8 mouse cellular contexts compared by ENCODE assay signal in the genomic region with DNA sequence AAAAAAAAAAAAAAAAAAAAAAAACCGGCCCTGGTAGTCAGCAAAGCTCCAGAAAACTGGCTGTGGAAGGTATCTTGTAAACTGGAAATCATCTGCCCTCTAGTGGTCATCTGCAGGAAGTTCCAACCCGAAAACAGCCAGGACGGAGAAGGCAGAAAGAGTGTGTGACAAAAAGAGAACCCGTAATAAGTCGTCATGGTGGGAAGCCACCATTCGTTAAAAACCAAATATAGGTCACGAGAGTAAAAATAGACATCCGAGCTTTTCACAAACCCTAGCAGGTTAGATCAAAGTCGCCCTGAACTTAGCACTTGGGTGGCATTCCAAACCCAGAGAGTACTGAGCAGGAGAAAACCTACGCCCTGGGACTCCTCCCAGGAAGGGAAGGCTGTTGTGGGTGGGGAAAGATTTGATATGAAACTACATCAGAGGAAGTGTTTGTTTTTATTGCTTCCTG. TPM values are rescaled to one million over a fixed set of nuclear protein-coding genes. Genes with fewer than 3 reads are reported as not detected.
DNase-seq lines count a peak whose midpoint lies in the region; ATAC-seq and TF ChIP-seq lines count a peak whose summit lies in the region.

No protein-coding gene starts in this region.

- H3K27me3 ChIP-seq in MEL (ENCODE audit: control insufficient read depth in 1 of 2, insufficient read depth in 2 of 2, low read length in 2 of 2) = no peaks in the 10 kb centered on the region
- H3K27me3 ChIP-seq in forebrain, embryonic 10.5 days (ENCODE audit: poor library complexity, severe bottlenecking) = 0 out of 2 replicates have a peak, but pooled peaks cover 5% of the 10 kb centered on the region
- H3K27me3 ChIP-seq in heart, postnatal 0 days (ENCODE audit: control insufficient read depth, insufficient read depth, low read length) = no peaks in the 10 kb centered on the region
- H3K27me3 ChIP-seq in liver, embryonic 16.5 days (ENCODE audit: control insufficient read depth, insufficient read depth, low read depth, low read length) = no peaks in the 10 kb centered on the region
- no peaks in the 10 kb centered on the region for H3K27me3 ChIP-seq in neural tube, embryonic 11.5 days (ENCODE audit: control insufficient read depth, insufficient read depth, low read length)

- peak; percentile 75 for ATAC-seq in heart, postnatal 0 days (ENCODE audit: insufficient read depth, low read depth)
- ATAC-seq in liver, embryonic 16.5 days (ENCODE audit: low read depth) = no peak
- ATAC-seq in neural tube, embryonic 11.5 days (ENCODE audit: insufficient read depth, low FRiP score, low TSS enrichment) = no peak

- peak overlapping the region; percentile 66 for H3K4me2 ChIP-seq in heart, postnatal 0 days (ENCODE audit: low read depth, low read length)
- H3K4me2 ChIP-seq in liver, embryonic 16.5 days (ENCODE audit: low read depth, low read length) = 0 out of 2 replicates have a peak overlapping the region, but pooled peaks have one; percentile 30
- H3K4me2 ChIP-seq in neural tube, embryonic 11.5 days (ENCODE audit: low read depth) = no peak overlapping the region

- no peaks in the 10 kb centered on the region for H3K9me3 ChIP-seq in MEL (replicated peaks; ENCODE audit: insufficient read depth, low read length)
- H3K9me3 ChIP-seq in forebrain, embryonic 10.5 days = no peaks in the 10 kb centered on the region
- H3K9me3 ChIP-seq in heart, postnatal 0 days (replicated peaks; ENCODE audit: control insufficient read depth, low read length) = no peaks in the 10 kb centered on the region
- H3K9me3 ChIP-seq in liver, embryonic 16.5 days (replicated peaks; ENCODE audit: control insufficient read depth, low read length) = no peaks in the 10 kb centered on the region
- H3K9me3 ChIP-seq in neural tube, embryonic 11.5 days (ENCODE audit: control insufficient read depth, low read length) = no peaks in the 10 kb centered on the region

- H3K27ac ChIP-seq in MEL (ENCODE audit: control insufficient read depth, low read depth, low read length) = no peak overlapping the region
- H3K27ac ChIP-seq in brown adipose tissue, adult 24 weeks (replicated peaks; ENCODE audit: low read depth, low read length) = peak overlapping the region; percentile 90
- H3K27ac ChIP-seq in forebrain, embryonic 10.5 days = no peak overlapping the region
- H3K27ac ChIP-seq in heart, postnatal 0 days (ENCODE audit: low read depth) = peak overlapping the region; percentile 80
- no peak overlapping the region for H3K27ac ChIP-seq in liver, embryonic 16.5 days (ENCODE audit: low read length)
- no peak overlapping the region for H3K27ac ChIP-seq in neural tube, embryonic 11.5 days (ENCODE audit: low read depth, low read length)

- 26% methylated on average over 10 of the region's 10 CpGs for WGBS in forebrain, embryonic 10.5 days
- 5% methylated on average over 10 of the region's 10 CpGs for WGBS in heart, postnatal 0 days
- 8% methylated on average over 10 of the region's 10 CpGs for WGBS in liver, embryonic 16.5 days (ENCODE audit: insufficient replicate concordance)
- WGBS in neural tube, embryonic 11.5 days = 22% methylated on average over 10 of the region's 10 CpGs

- no peak for TF ChIP-seq POLR2A in MEL (IDR thresholded peaks at IDR 0.05; ENCODE audit: control insufficient read depth in 1 of 2, insufficient read depth in 1 of 2, low read depth in 1 of 2, low read length in 2 of 2, poor library complexity in 1 of 2)

- no peak for TF ChIP-seq EP300 in MEL (IDR thresholded peaks at IDR 0.05; ENCODE audit: low read depth in 1 of 2, low read length in 2 of 2)
- TF ChIP-seq EP300 in heart, postnatal 0 days (IDR thresholded peaks at IDR 0.05; ENCODE audit: low read depth) = no peak

- H3K4me3 ChIP-seq in MEL (ENCODE audit: control insufficient read depth in 1 of 2, insufficient read depth in 1 of 2, low read depth in 2 of 2, low read length in 2 of 2) = no peak overlapping the region
- H3K4me3 ChIP-seq in brown adipose tissue, adult 24 weeks (ENCODE audit: insufficient read depth, low read depth, low read length) = peak overlapping the region; percentile 32
- no peak overlapping the region for H3K4me3 ChIP-seq in forebrain, embryonic 10.5 days
- peak overlapping the region; percentile 26 for H3K4me3 ChIP-seq in heart, postnatal 0 days (ENCODE audit: low read depth, low read length)
- no peak overlapping the region for H3K4me3 ChIP-seq in liver, embryonic 16.5 days (ENCODE audit: low read depth, low read length)
- no peak overlapping the region for H3K4me3 ChIP-seq in neural tube, embryonic 11.5 days (ENCODE audit: low read depth, low read length)

- H3K79me2 ChIP-seq in MEL (ENCODE audit: control insufficient read depth, insufficient read depth, low read length, poor library complexity) = no peaks in the 10 kb centered on the region

- TF ChIP-seq CTCF in MEL (IDR thresholded peaks at IDR 0.05 in 2 of 3, conservative IDR thresholded peaks at IDR 0.05 in 1 of 3; ENCODE audit: control insufficient read depth in 1 of 3, insufficient read depth in 1 of 3, low read depth in 2 of 3, low read length in 3 of 3, poor library complexity in 1 of 3, severe bottlenecking in 1 of 3) = peak; percentile 10 to 46 (median 43); a peak in 4 of 6 replicates
- TF ChIP-seq CTCF in heart, postnatal 0 days (IDR thresholded peaks at IDR 0.05; ENCODE audit: low read depth) = peak; percentile 81

- TF ChIP-seq RAD21 in MEL (IDR thresholded peaks at IDR 0.05; ENCODE audit: low read depth, low read length) = peak; percentile 41

- no peaks in the 10 kb centered on the region for H3K36me3 ChIP-seq in MEL (ENCODE audit: control insufficient read depth in 1 of 2, insufficient read depth in 2 of 2, low read length in 2 of 2)
- no peaks in the 10 kb centered on the region for H3K36me3 ChIP-seq in forebrain, embryonic 10.5 days (replicated peaks)
- H3K36me3 ChIP-seq in heart, postnatal 0 days (replicated peaks; ENCODE audit: control insufficient read depth, insufficient read depth, low read length) = no peaks in the 10 kb centered on the region
- H3K36me3 ChIP-seq in liver, embryonic 16.5 days (ENCODE audit: control insufficient read depth, insufficient read depth) = no peaks in the 10 kb centered on the region
- H3K36me3 ChIP-seq in neural tube, embryonic 11.5 days (ENCODE audit: control insufficient read depth, insufficient read depth, low read length) = no peaks in the 10 kb centered on the region

- no peak overlapping the region for H3K9ac ChIP-seq in MEL (ENCODE audit: control insufficient read depth, low read depth, low read length, poor library complexity, severe bottlenecking)
- H3K9ac ChIP-seq in heart, postnatal 0 days (replicated peaks; ENCODE audit: low read depth, low read length) = no peak overlapping the region; the same call in 1 of the 2 replicates
- H3K9ac ChIP-seq in liver, embryonic 16.5 days (ENCODE audit: low read depth, low read length) = no peak overlapping the region
- H3K9ac ChIP-seq in neural tube, embryonic 11.5 days (ENCODE audit: low read length) = no peak overlapping the region

- H3K4me1 ChIP-seq in MEL (ENCODE audit: control insufficient read depth in 1 of 2, insufficient read depth in 2 of 2, low read length in 2 of 2) = no peaks in the 10 kb centered on the region
- peaks cover 10% of the 10 kb centered on the region; the same call in 1 of the 2 replicates for H3K4me1 ChIP-seq in brown adipose tissue, adult 24 weeks (ENCODE audit: control insufficient read depth, insufficient read depth, insufficient read length, low read length)
- no peaks in the 10 kb centered on the region for H3K4me1 ChIP-seq in forebrain, embryonic 10.5 days
- H3K4me1 ChIP-seq in heart, postnatal 0 days (ENCODE audit: control insufficient read depth, insufficient read depth) = peaks cover 8% of the 10 kb centered on the region
- H3K4me1 ChIP-seq in liver, embryonic 16.5 days (ENCODE audit: control insufficient read depth, low read depth, low read length) = no peaks in the 10 kb centered on the region; the same call in 1 of the 2 replicates
- no peaks in the 10 kb centered on the region for H3K4me1 ChIP-seq in neural tube, embryonic 11.5 days (ENCODE audit: control insufficient read depth, insufficient read depth, low read length)

- peak; percentile 14 for DNase-seq in MEL (ENCODE audit: low read depth, low spot score)
- DNase-seq in forebrain, embryonic 10.5 days (ENCODE audit: extremely low spot score, low spot score) = peak; percentile 35
- DNase-seq in heart, postnatal 0 days (ENCODE audit: low spot score) = peak; percentile 89
- peak; percentile 62 to 78 for DNase-seq in kidney, postnatal 36 days
- peak; percentile 55 for DNase-seq in neural tube, embryonic 11.5 days (ENCODE audit: low spot score)
- peak; percentile 82 for DNase-seq in thymus, postnatal 0 days (ENCODE audit: low spot score)

TF ChIP-seq in MEL, 35 proteins besides CTCF, POLR2A, EP300 and RAD21:
- TF ChIP-seq USF2 (IDR thresholded peaks at IDR 0.05; ENCODE audit: borderline replicate concordance in 1 of 2, insufficient read depth in 1 of 2, low read depth in 1 of 2, low read length in 2 of 2) (no peak), ZC3H11A (IDR thresholded peaks at IDR 0.05; ENCODE audit: low read depth, low read length) (peak; percentile 5; the same call in 1 of the 2 replicates), SMC3 (IDR thresholded peaks at IDR 0.05; ENCODE audit: low read depth, low read length) (peak; percentile 47), MXI1 (IDR thresholded peaks at IDR 0.05; ENCODE audit: low read depth, low read length) (no peak), NRF1 (IDR thresholded peaks at IDR 0.05; ENCODE audit: insufficient read depth, low read depth, low read length, poor library complexity, severe bottlenecking) (no peak), POLR2AphosphoS5 (IDR thresholded peaks at IDR 0.05; ENCODE audit: borderline replicate concordance, low read depth, low read length) (no peak), ZMIZ1 (IDR thresholded peaks at IDR 0.05; ENCODE audit: low read depth, low read length) (no peak)

RNA-seq across cellular contexts. Expression of a gene that starts 45.9 kb away (rescaled TPM):
- not detected in 2 replicates for total RNA-seq in MEL (2012; rRNA removed)
- not detected for polyA plus RNA-seq in MEL (2012; ENCODE audit: insufficient read depth in 1 of 2, insufficient read length in 2 of 2, low read depth in 1 of 2, low replicate concordance in 2 of 2, missing spikeins in 1 of 2)
- not detected in 2 replicates for polyA plus RNA-seq in brown adipose tissue, adult 24 weeks (2012; ENCODE audit: insufficient read depth, insufficient read length, missing spikeins)
- polyA plus RNA-seq in forebrain, embryonic 10.5 days (2016; fragmentation: Nextera tagmentation; extraction: Ambion mirVana) = 1.2 and 1.9 TPM in 2 replicates
- total RNA-seq in heart, postnatal 0 days (2014; rRNA removed; ENCODE audit: low replicate concordance) = not detected in 2 replicates
- 1.2 and 1.9 TPM in 2 replicates for polyA plus RNA-seq in heart, postnatal 0 days (2015; fragmentation: Nextera tagmentation; extraction: Ambion mirVana)
- not detected in 2 replicates for polyA plus RNA-seq in liver, embryonic 16.5 days (2015; fragmentation: Nextera tagmentation; extraction: Ambion mirVana)
- polyA plus RNA-seq in neural tube, embryonic 11.5 days (2014; fragmentation: Nextera tagmentation; extraction: Ambion mirVana) = not detected in 2 replicates
- polyA plus RNA-seq in thymus, postnatal 0 days (2015; fragmentation: Nextera tagmentation; extraction: Ambion mirVana) = 4.2 and 4.9 TPM in 2 replicates

Comparison
In these comparisons a context has a peak if more than half of its experiments do, and no peak if none do; other contexts are left out.
1. DNase-seq: peak in every context shown above with its lines; median percentile 89 in heart, postnatal 0 days; 82 in thymus, postnatal 0 days; 70 in kidney, postnatal 36 days; 55 in neural tube, embryonic 11.5 days; 35 in forebrain, embryonic 10.5 days; 14 in MEL.
2. H3K27ac ChIP-seq: peak in brown adipose tissue, adult 24 weeks (single experiment) and heart, postnatal 0 days (single experiment); none in MEL (single experiment), forebrain, embryonic 10.5 days (single experiment), liver, embryonic 16.5 days (single experiment) and neural tube, embryonic 11.5 days (single experiment).
3. H3K4me3 ChIP-seq: peak in brown adipose tissue, adult 24 weeks (single experiment) and heart, postnatal 0 days (single experiment); none in MEL (0 of 2), forebrain, embryonic 10.5 days (single experiment), liver, embryonic 16.5 days (single experiment) and neural tube, embryonic 11.5 days (single experiment).